Mouse (Mus musculus) regulatory T cell (primary cell): Measurements from ENCODE around the gene Ndufa9.

Source experiments
- in situ Hi-C: fragments of 300-600 bp; cut with MboI, MseI; formaldehyde crosslinking; loops from one replicate; pipeline ENCODE4 v1.15.1; 2025; ENCODE audit warnings: high pct_unique_total_duplicates

The Ndufa9 gene

GRCm38 (mm10) chr6:126848712-126849704 lies at the start of gene Ndufa9:
TSS of gene Ndufa9 (minus strand) at chr6:126849136.
- in situ Hi-C loops = loop anchor here (5.0 kb wide), 1 partner anchor 98 kb away; no protein-coding TSS in a partner anchor

GRCm38 (mm10) chr6:126877118-126877517 lies 28.2 kb upstream of the Ndufa9 start:
- in situ Hi-C loops = no loop called here

GRCm38 (mm10) chr6:126852881-126853280 lies 3.9 kb upstream of the Ndufa9 start, which contains the start of gene Akap3:
TSS of gene Akap3 (plus strand) at chr6:126853098.
- in situ Hi-C loops = no loop called here

GRCm38 (mm10) chr6:126836628-126837027 lies 12.3 kb downstream of the Ndufa9 start:
- in situ Hi-C loops = no loop called here

- in situ Hi-C loops = no loop called here
Observed at GRCm38 (mm10) chr6:126823087-126823486, 25.8 kb downstream of the Ndufa9 start.

GRCm38 (mm10) chr6:126816338-126816737 lies 32.6 kb downstream of the Ndufa9 start:
- in situ Hi-C loops = loop anchor here (10.0 kb wide), 1 partner anchor 218 kb away; no protein-coding TSS in a partner anchor

GRCm38 (mm10) chr6:126815206-126815750 lies 33.7 kb downstream of the Ndufa9 start:
- in situ Hi-C loops = loop anchor here (10.0 kb wide), 1 partner anchor 220 kb away; no protein-coding TSS in a partner anchor

GRCm38 (mm10) chr6:126811481-126811880 lies 37.5 kb downstream of the Ndufa9 start:
- in situ Hi-C loops = loop anchor here (10.0 kb wide), 1 partner anchor 223 kb away; no protein-coding TSS in a partner anchor

GRCm38 (mm10) chr6:126808561-126808960 lies 40.4 kb downstream of the Ndufa9 start:
- in situ Hi-C loops = no loop called here

GRCm38 (mm10) chr6:126808134-126808533 lies 40.8 kb downstream of the Ndufa9 start:
- in situ Hi-C loops = no loop called here

GRCm38 (mm10) chr6:126806783-126807182 lies 42.2 kb downstream of the Ndufa9 start:
- in situ Hi-C loops = no loop called here

GRCm38 (mm10) chr6:126802946-126803345 lies 46.0 kb downstream of the Ndufa9 start:
- in situ Hi-C loops = no loop called here

- in situ Hi-C loops = no loop called here
Observed at GRCm38 (mm10) chr6:126794751-126795150, 54.2 kb downstream of the Ndufa9 start.

- in situ Hi-C loops = no loop called here
Observed at GRCm38 (mm10) chr6:126793689-126794088, 55.2 kb downstream of the Ndufa9 start.

GRCm38 (mm10) chr6:126791964-126792363 lies 57.0 kb downstream of the Ndufa9 start:
- in situ Hi-C loops = no loop called here

GRCm38 (mm10) chr6:126791488-126791887 lies 57.4 kb downstream of the Ndufa9 start:
- in situ Hi-C loops = no loop called here

- in situ Hi-C loops = no loop called here
Observed at GRCm38 (mm10) chr6:126788863-126789262, 60.1 kb downstream of the Ndufa9 start.

- in situ Hi-C loops = no loop called here
Observed at GRCm38 (mm10) chr6:126784206-126784605, 64.7 kb downstream of the Ndufa9 start.

GRCm38 (mm10) chr6:126783651-126784066 lies 65.3 kb downstream of the Ndufa9 start:
- in situ Hi-C loops = no loop called here

- in situ Hi-C loops = no loop called here
Observed at GRCm38 (mm10) chr6:126783056-126783455, 65.9 kb downstream of the Ndufa9 start.

GRCm38 (mm10) chr6:126777889-126778288 lies 71.0 kb downstream of the Ndufa9 start:
- in situ Hi-C loops = no loop called here

GRCm38 (mm10) chr6:126773873-126774272 lies 75.1 kb downstream of the Ndufa9 start:
- in situ Hi-C loops = no loop called here
